Mouse (Mus musculus) kidney, adult 18-20 months (tissue): ENCODE results near the gene Ablim1.
A peak's percentile ranks its signal among the peaks of the same experiment; 100 is the strongest.

Source experiments
- DNase-seq: peaks from one replicate; pipeline ENCODE4 v3.0.0; 2021

Ablim1 gene

DNA sequence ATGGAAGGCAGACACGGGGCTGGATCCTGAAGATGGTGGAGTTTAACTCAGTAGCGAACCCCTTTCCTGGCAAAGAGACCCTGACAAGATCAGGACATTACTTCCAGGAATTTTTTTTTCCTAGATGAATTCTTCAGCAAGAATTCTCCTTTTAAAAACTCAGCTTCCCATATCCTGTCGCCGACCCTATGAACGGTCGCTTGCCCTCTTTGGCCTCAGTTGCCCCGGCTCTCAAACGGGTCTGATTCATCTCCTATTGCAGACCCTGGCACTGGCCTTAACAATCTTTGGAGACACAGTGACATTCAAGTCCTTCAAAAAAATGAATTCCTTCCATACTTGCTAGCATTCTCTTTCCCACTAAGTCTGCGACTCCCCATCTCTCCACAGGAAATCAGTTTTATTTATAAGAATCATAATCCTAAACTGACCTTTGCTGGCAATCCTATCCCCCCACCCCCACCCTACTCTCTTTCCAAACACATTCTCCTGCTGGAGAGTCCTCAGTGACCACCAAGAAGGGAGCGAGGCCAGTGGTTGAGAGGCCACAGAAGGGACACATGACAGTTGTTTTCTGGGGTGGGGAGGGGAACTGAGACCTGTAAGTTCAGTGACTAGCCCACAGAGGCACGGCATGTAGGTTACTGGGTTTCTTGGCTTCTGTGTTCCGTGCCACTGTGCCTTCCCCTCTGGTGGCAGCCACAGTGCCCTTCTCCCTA lies 311.8 kb downstream of the Ablim1 start:
- no peak for DNase-seq

- DNase-seq = no peak
Measured at GRCm38 (mm10) chr19:57001926-57002325, 312.8 kb downstream of the Ablim1 start.

- DNase-seq = no peak
Measured at GRCm38 (mm10) chr19:57000592-57000991, 314.1 kb downstream of the Ablim1 start.

- no peak for DNase-seq
Measured at GRCm38 (mm10) chr19:56999781-57000180, 314.9 kb downstream of the Ablim1 start.

DNA sequence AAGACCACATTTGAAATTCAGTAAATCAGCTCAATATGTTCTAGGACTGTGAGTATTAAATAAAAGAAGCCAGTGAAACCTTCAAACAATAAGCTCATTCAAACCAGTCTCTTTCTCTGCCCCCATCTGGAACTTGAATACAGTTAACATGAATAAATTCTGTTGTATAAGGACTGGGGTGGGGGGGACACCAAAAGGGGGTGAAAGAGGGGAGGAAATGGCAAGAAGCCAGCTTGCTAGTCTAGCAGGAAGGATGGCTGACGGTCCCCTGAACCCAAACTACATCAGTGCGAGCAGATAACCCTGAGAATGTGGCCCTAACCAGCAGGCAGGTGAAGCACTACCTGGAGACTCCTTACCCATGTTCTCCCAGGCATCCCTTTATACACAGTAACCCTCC lies 315.8 kb downstream of the Ablim1 start:
- no peak for DNase-seq

DNA sequence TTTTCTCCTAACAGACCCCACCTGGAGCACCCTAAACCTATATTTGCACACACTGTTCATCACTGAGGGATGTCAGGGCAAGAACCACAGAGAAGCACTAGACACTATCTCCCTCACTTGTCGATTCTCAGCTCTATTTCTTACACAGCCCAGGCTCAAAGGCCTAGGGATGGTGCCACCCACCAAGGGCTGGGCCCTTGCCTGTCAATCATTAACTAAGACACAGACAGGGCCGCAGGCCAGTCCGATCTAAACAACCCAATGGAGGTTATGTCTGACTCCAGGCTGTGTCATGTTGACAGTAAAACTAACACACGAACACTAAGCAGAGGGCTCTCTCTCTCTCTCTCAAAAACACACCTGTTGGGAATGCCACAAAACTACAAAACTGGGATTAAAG lies 316.4 kb downstream of the Ablim1 start:
- peak; percentile 63 for DNase-seq

- peak; percentile 74 for DNase-seq
Measured at GRCm38 (mm10) chr19:56997164-56997599, 317.5 kb downstream of the Ablim1 start.

- peak; percentile 58 for DNase-seq
Measured at GRCm38 (mm10) chr19:56995441-56995840, 319.3 kb downstream of the Ablim1 start.

DNA sequence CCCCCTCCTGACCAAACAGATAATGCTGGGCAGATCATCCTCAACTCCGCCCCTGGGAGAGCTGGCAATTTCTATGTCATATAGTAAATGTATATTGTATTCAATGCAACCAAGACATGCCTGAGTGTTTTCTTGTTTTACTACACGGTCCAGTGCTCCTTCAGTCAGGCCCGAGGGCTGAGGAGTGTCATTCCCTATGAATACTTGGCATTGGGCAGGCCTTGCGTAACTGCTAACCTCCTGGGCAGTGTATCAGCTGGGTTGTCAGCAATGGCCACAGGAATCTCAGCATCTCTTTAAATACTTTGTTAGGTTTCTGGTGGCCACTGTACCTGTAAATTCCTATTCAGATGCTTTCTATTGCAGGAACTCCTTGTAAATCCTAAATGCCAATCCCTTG lies 320.1 kb downstream of the Ablim1 start:
- DNase-seq = peak; percentile 69

DNA sequence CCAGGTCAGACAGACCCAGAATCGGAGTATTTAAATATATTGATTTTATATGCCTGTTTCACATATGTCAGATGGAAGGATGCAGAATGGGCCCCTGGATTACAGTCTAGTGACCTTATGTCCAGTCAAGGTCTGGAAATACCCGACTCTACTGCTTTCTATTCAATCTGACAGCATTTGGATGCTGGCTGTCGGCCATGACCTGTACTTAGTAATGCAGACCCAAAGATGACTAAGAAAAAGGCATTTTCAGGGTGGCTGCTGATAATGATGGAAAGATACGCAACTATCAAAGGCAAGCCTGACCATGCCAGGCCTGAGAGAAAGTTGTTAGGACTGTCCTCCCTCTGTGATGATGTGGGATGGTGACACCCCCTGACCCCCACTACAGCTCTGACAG lies 321.0 kb downstream of the Ablim1 start:
- peak; percentile 42 for DNase-seq

- no peak for DNase-seq
Measured at GRCm38 (mm10) chr19:56992978-56993545, 321.7 kb downstream of the Ablim1 start.

DNA sequence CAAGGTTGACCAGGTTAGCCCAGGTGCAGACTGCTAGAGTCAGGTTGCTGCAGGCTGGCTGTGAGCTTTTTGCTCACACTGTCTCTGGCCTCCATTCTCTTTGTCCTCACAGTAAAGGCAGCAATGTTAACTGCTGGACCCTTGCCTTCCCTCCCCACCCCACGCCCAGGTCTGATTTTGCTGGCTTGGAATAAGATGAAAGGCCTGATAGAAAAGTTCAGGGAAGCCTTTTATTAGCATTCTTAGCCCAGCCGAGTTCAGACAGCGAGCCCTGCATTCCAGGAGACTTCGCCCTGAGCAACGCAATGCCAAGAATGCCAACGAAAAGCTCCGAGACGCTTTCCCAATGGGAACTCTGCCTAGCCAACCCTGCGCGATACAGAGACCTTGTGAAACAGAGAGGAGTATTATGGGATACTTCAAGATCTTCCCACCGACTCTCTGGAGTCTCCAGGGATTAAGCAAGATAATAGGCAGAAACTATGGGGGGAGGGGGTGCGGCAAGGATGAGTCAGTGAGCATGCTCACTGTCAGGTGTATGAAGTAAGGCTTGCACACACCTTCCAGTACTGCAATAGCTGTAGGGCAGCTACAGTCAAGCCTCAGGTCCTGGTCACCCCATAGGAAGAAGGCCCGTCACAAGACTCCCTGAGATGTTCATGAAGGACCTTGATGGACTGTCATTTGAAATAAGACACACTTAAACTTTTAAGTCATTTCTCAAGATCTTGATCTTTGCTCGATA lies 324.2 kb downstream of the Ablim1 start:
- peak; percentile 63 for DNase-seq

- no peak for DNase-seq
Measured at GRCm38 (mm10) chr19:56989171-56989570, 325.5 kb downstream of the Ablim1 start.

DNA sequence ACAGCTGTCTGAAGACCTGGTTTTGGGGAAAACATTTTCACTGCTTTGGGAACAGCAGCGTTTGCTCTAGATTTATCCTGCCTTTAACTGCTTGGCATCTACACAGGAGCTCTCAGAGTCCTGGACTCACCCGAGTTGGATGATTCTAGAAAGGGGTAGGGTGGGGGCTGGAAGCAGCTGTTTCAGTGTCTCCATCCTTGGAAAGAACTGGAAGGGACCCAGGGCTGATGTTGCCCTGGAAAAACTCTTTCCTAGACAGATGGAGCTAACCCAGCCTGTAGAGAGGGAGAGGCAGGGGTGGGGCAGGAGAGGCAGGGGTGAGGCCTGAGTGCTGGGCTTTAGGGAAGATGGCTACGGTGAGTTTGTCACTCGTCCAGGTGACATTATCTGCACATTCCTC lies 330.5 kb downstream of the Ablim1 start:
- no peak for DNase-seq

- no peak for DNase-seq
Measured at GRCm38 (mm10) chr19:56983757-56984156, 331.0 kb downstream of the Ablim1 start.
